Mouse (Mus musculus) urinary bladder, postnatal 0 days (tissue): ENCODE data around the gene Vmn1r218. TPM values are rescaled to one million over a fixed set of nuclear protein-coding genes. Genes with fewer than 3 reads are reported as not detected.

Experiments used
- polyA plus RNA-seq: library from polyadenylated mRNA; unstranded; fragments of >200 nt; fragmentation: Nextera tagmentation; extraction: Ambion mirVana; gene quantifications from 2 replicates; pipeline ENCODE4 v1.2.1, GENCODE M21; 2015

Vmn1r218 gene
- polyA plus RNA-seq, result not detected in 2 replicates

GRCm38 (mm10) chr13:23133099-23133498 lies at the start of gene Vmn1r218:
Gene Vmn1r218 (plus strand): TSS chr13:23133155.

GRCm38 (mm10) chr13:23118126-23118525 lies 14.8 kb upstream of the Vmn1r218 start, which contains the start of gene Vmn1r217:
Gene Vmn1r217 (minus strand): TSS chr13:23118226.

DNA sequence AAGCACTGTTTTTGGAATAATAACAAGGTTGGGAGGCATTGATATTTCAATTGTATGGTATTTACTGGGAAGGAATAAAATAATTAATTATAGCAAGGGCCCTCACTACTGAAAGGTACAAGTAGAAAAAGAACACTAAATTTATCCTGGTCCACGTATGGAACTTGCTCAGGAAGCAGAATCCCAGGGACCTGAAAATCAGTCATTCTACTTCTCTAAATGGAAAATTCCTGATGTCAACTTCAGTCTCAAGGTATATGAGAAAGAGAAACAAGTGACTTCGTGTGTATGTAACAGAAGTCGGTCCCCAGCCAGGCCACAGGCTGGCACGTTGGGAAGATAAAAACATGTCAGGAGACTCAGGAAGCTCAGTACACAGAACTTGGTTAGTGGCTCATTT lies 26.1 kb downstream of the Vmn1r218 start, which contains the start of gene Vmn1r219:
Gene Vmn1r219 (plus strand): TSS at position 301 of the 400 bp plus-strand sequence.

DNA sequence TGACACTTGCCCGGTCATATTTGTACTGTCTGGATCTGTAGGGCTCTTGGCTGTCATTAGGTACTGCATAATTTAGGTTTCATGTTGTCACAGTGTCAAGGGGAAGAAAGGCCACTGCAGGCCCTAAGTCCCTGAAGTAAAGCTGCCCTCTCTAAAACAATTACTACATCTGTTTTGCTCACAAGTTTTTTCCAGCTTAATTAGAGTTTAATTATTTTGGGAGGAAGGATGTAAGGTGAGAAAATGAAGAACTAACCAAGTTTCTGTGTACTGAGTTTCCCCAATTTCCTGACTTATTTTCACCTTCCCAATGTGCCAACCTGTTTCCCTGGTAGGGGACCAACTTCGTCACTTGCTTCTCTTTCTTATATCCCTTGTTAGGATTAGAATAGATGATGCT lies 54.9 kb downstream of the Vmn1r218 start, which contains the start of gene Vmn1r220:
Gene Vmn1r220 (minus strand): TSS at position 101 of the 400 bp plus-strand sequence.

Other genes with a start within 250 kb of the Vmn1r218 start
- not detected in 2 replicates for gene Vmn1r212, start 248.9 kb upstream of the Vmn1r218 start, polyA plus RNA-seq
- not detected in 2 replicates for gene Vmn1r213, start 125.5 kb upstream of the Vmn1r218 start, polyA plus RNA-seq
- not detected in 2 replicates for gene Vmn1r214, start 102.7 kb upstream of the Vmn1r218 start, polyA plus RNA-seq
- gene Vmn1r215, start 65.1 kb upstream of the Vmn1r218 start, polyA plus RNA-seq, result not detected in 2 replicates
- gene Vmn1r217, start 14.9 kb upstream of the Vmn1r218 start, polyA plus RNA-seq, result not detected in 2 replicates
- 0.02 TPM in 1 of 2 replicates, not detected in the other for gene Vmn1r219, start 26.2 kb downstream of the Vmn1r218 start, polyA plus RNA-seq
- not detected in 2 replicates for gene Vmn1r220, start 54.8 kb downstream of the Vmn1r218 start, polyA plus RNA-seq
- gene Vmn1r221, start 81.0 kb downstream of the Vmn1r218 start, polyA plus RNA-seq, result not detected in 2 replicates
- gene Vmn1r222, start 102.8 kb downstream of the Vmn1r218 start, polyA plus RNA-seq, result not detected in 2 replicates
- gene Vmn1r223, start 114.0 kb downstream of the Vmn1r218 start, polyA plus RNA-seq, result not detected in 2 replicates
- gene Zfp322a, start 236.1 kb downstream of the Vmn1r218 start, polyA plus RNA-seq, result 19.6 and 25.9 TPM in 2 replicates